Mouse (Mus musculus): ENCODE data around the gene Fbxo36. TPM values are rescaled to one million over a fixed set of nuclear protein-coding genes. Genes with fewer than 3 reads are reported as not detected.

Gene Fbxo36
- polyA plus RNA-seq, 1 experiment from 2014 or later = 9.8 TPM

DNA sequence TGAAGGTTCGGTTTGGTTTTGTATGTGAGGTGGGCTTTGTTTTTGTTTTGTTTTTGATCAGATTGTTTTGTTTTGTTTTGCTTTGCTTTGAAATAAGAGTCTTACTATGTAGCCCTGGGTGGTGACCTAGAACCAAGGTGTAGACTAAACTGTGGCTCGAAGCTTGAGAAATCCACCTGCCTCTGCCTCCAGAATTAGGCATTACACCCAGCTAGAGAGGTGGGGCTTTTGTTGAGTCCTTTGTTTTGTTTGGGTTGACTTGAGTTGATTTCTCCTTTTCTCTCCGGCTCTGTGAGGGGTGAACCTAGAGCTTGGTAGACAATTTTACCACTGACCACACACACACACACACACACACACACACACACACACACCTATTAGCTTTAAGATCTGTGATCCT lies 1.4 kb downstream of the Fbxo36 start:
- no peak overlapping the region for H3K9ac ChIP-seq
- peak overlapping the region; percentile 94; the same call in 1 of the 2 replicates for H3K4me3 ChIP-seq
- H3K4me2 ChIP-seq = peak overlapping the region; percentile 69
- ATAC-seq (ENCODE audit: insufficient number of reproducible peaks, low FRiP score, low TSS enrichment, low read depth) = no peak
- no peaks in the 10 kb centered on the region for H3K36me3 ChIP-seq
- H3K4me1 ChIP-seq = peaks cover 7% of the 10 kb centered on the region; the same call in 1 of the 2 replicates
- no peaks in the 10 kb centered on the region for H3K9me3 ChIP-seq
- H3K27me3 ChIP-seq = no peaks in the 10 kb centered on the region
- no peak overlapping the region for H3K27ac ChIP-seq
- WGBS = 72% methylated on average over 3 of the region's 3 CpGs

DNA sequence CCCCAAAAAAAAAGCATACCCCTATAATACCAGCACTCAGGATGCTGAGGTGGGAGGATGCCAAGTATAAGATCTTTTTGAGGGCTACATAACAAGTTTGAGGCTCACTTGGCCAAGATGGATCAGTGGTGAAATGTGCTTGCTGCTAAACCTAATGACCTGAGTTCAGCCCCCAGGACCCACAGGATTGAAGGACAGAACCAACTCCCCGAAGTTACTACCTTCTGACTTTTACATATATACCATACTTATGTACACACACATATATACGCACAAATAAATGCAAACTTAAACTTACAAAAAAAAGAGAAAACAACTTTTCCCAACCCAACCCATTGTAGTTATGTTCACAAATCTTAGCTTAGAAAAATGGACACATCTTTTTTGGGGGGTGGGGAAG lies 3.7 kb downstream of the Fbxo36 start:
- ATAC-seq (ENCODE audit: insufficient number of reproducible peaks, low FRiP score, low TSS enrichment, low read depth) = no peak
- Histone ChIP-seq H3K9me3 (no peaks in the 10 kb centered on the region), H3K27me3 (no peaks in the 10 kb centered on the region), H3K27ac (no peak overlapping the region), H3K36me3 (peaks cover 2% of the 10 kb centered on the region; the same call in 1 of the 2 replicates), H3K9ac (no peak overlapping the region), H3K4me3 (no peak overlapping the region), H3K4me2 (no peak overlapping the region), H3K4me1 (peaks cover 3% of the 10 kb centered on the region; the same call in 1 of the 2 replicates)
- 83% methylated on average over 2 of the region's 2 CpGs for WGBS

DNA sequence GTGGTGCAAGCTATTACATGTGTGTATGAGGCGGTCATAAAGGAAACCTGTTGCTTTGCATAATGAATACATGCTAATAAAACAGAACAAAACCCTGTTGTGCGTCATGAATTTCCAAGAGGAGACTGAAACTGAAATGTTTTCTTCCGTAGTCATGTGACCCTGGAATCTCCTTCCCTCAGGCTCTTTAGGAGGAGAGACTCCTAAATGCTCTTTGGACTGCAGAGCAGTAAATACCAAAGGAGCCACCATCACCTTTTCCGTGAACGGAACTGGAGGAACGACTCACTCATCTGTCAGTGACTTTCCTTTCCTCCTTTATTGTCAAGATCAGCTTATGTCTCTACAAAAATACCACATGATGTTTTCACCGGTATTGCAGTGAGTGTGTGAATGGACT lies 8.1 kb downstream of the Fbxo36 start:
- Histone ChIP-seq H3K4me1 (no peaks in the 10 kb centered on the region), H3K36me3 (peaks cover 3% of the 10 kb centered on the region; the same call in 1 of the 2 replicates), H3K27ac (no peak overlapping the region), H3K9ac (no peak overlapping the region), H3K4me2 (no peak overlapping the region), H3K9me3 (no peaks in the 10 kb centered on the region), H3K27me3 (no peaks in the 10 kb centered on the region), H3K4me3 (no peak overlapping the region)
- ATAC-seq (ENCODE audit: insufficient number of reproducible peaks, low FRiP score, low TSS enrichment, low read depth) = no peak
- WGBS = 73% methylated on average over 7 of the region's 7 CpGs

DNA sequence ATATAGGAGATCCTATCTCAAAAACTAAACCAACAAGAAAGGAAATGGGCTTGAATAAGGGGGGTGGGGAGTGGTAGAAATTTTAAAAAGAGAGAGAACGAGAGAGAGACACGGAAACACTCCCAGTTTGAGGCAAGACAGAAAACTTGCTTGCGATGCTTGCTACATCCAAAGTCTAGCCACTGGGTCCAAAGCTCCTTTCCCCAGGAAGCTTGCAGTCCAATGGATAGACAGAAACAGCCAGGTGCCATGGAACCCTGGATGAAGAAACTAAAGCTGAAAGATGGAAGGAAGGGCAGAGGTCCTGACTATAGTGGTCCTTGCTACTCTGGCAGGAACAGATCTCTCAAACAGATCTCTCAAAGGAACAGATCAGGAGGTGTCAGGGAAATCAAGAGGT lies 8.7 kb downstream of the Fbxo36 start:
- H3K4me1 ChIP-seq = no peaks in the 10 kb centered on the region
- no peak overlapping the region for H3K27ac ChIP-seq
- H3K27me3 ChIP-seq = no peaks in the 10 kb centered on the region
- no peaks in the 10 kb centered on the region for H3K9me3 ChIP-seq
- H3K4me3 ChIP-seq = no peak overlapping the region
- H3K36me3 ChIP-seq = peaks cover 3% of the 10 kb centered on the region; the same call in 1 of the 2 replicates
- ATAC-seq (ENCODE audit: insufficient number of reproducible peaks, low FRiP score, low TSS enrichment, low read depth) = no peak
- WGBS = 87% methylated on average over 3 of the region's 3 CpGs
- H3K4me2 ChIP-seq = no peak overlapping the region
- no peak overlapping the region for H3K9ac ChIP-seq

DNA sequence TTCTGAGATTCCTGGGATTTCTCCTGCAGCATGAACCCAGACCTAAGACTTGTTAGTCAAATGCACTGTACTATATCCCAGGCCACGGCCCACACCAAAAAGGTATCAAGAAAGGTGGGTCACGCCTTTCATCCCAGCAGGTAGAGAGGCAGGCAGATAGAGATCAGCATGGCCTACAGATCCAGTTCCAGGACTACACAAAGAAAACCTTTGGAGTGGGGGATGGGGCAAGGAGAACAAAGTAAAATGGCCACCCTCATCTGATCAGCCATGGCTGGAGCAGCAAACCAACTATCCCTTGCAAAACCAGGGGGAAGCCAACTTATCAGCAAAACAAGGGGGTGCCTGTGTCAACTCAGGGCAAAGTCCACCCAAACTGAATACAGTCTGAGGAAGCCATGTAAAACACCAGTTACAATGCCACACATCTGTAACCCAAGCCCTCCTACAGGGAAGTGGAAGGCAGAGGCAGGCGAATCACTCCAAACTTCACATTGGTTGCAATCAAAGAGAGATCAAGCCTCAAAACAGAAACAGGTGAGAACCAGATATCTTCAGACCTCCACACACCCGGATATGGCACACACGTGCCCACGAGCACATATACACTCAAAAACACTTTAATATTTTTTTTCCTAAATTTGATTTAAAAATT lies 9.3 kb downstream of the Fbxo36 start:
- Histone ChIP-seq H3K4me3 (no peak overlapping the region), H3K27ac (no peak overlapping the region), H3K9ac (no peak overlapping the region), H3K4me1 (no peaks in the 10 kb centered on the region), H3K27me3 (no peaks in the 10 kb centered on the region), H3K4me2 (no peak overlapping the region), H3K9me3 (no peaks in the 10 kb centered on the region), H3K36me3 (peaks cover 3% of the 10 kb centered on the region; the same call in 1 of the 2 replicates)
- ATAC-seq (ENCODE audit: insufficient number of reproducible peaks, low FRiP score, low TSS enrichment, low read depth) = no peak
- WGBS = 91% methylated on average over 6 of the region's 6 CpGs

DNA sequence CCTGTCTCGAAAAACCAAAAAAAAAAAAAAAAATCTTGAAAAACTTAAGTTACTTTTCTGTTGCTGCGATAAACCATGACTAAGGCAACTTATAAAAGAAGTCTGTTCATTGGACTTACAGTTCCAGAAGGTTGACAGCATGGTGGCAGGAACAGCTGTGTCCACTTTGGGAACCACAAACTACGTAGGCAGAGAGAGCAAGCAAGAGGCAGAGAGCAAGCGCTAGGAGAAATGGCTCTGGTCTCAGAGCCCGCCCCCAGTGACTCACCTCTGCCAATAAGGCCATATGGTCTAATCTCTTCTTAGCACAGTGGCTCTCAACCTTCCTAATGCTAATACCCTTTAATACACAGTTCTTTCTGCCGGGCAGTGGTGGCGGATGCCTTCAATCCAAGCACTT lies 10.2 kb downstream of the Fbxo36 start:
- no peak for ATAC-seq (ENCODE audit: insufficient number of reproducible peaks, low FRiP score, low TSS enrichment, low read depth)
- Histone ChIP-seq H3K9me3 (no peaks in the 10 kb centered on the region), H3K27ac (no peak overlapping the region), H3K4me3 (no peak overlapping the region), H3K4me1 (no peaks in the 10 kb centered on the region), H3K36me3 (peaks cover 3% of the 10 kb centered on the region; the same call in 1 of the 2 replicates), H3K27me3 (no peaks in the 10 kb centered on the region), H3K9ac (no peak overlapping the region), H3K4me2 (no peak overlapping the region)
- WGBS = 94% methylated on average over 7 of the region's 7 CpGs

DNA sequence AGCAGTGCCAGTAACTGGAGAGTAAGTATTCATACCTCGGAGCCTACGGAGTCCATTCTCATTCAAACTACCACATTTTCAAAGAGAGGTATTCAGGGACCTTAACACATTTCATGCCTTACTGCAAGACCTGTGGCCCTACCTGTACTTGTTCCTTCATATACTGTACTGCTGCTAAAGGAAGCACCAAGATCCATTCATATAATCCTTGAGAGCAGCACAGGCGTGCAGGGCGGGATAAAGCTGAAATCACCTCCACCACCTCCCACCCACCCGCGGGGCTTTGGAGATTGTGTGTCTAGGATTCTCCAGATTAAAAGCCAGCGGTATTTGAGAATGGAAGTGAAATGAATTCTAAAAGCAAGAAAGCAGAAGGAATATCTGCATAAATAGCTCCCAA lies 10.8 kb downstream of the Fbxo36 start:
- H3K36me3 ChIP-seq = peaks cover 3% of the 10 kb centered on the region; the same call in 1 of the 2 replicates
- H3K27ac ChIP-seq = no peak overlapping the region
- H3K4me2 ChIP-seq = no peak overlapping the region
- ATAC-seq (ENCODE audit: insufficient number of reproducible peaks, low FRiP score, low TSS enrichment, low read depth) = no peak
- no peaks in the 10 kb centered on the region for H3K4me1 ChIP-seq
- no peak overlapping the region for H3K4me3 ChIP-seq
- H3K9ac ChIP-seq = no peak overlapping the region
- H3K27me3 ChIP-seq = no peaks in the 10 kb centered on the region
- 86% methylated on average over 7 of the region's 7 CpGs for WGBS
- H3K9me3 ChIP-seq = no peaks in the 10 kb centered on the region

DNA sequence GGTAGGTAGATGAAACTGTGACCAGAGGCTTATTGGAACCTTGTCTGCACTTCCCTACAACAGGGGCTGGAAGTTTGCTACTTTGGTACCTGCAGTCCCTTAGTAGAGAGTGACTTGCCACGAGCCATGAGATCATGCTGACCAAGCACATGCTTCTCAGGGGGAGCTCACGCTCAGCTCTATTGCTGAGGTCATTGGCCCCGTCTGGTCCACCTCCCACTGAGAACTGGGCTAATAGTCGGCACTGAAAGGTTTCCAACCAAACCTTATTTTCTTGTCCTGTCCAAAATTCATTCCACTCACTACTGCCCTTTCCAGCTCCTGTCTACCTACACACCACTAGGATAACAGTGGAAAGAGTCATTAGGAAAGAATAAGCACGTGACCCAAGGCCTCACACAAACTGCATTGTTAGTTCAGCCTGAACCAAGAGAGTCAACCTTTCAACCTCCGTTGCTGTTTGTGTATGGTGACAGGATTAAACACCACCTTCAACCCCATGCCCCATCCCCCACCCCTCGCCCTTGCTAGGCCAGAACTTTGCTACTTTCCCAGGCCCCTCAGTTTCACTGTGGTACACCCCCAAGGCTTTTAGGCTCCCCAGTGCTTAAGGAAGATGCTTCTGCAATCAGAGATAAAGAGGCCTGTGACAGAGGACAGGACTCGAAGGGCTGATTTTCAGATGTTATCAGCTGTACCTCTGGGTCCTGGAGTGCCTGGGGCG lies 12.0 kb downstream of the Fbxo36 start:
- no peak overlapping the region for H3K4me3 ChIP-seq
- H3K27me3 ChIP-seq = no peaks in the 10 kb centered on the region
- no peak overlapping the region for H3K27ac ChIP-seq
- no peaks in the 10 kb centered on the region for H3K9me3 ChIP-seq
- no peak; the same call in 1 of the 2 replicates for ATAC-seq (ENCODE audit: insufficient number of reproducible peaks, low FRiP score, low TSS enrichment, low read depth)
- H3K9ac ChIP-seq = no peak overlapping the region
- H3K4me2 ChIP-seq = no peak overlapping the region
- 0 out of 2 replicates have a peak, but pooled peaks cover 3% of the 10 kb centered on the region for H3K36me3 ChIP-seq
- no peaks in the 10 kb centered on the region for H3K4me1 ChIP-seq
- 37% methylated on average over 9 of the region's 9 CpGs for WGBS

DNA sequence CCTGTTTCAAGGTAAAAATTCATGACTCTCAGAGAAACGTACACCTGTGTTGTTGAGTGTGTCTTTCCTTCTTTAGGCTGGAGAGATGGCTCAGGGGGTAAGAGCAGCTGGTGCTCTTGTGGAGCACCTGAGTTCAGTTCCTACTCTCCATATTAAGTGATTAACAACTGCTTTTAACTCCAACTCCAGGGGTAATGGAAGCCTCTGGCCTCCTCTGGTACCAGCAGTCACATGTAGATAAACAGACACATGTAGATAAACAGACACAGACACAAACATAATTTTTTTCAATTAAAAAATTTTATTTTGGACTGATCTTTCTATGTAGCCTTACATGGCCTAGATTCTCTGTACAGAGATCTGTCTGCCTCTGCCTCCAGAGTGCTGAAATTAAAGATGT lies 14.1 kb downstream of the Fbxo36 start:
- no peak overlapping the region for H3K4me2 ChIP-seq
- H3K4me1 ChIP-seq = no peaks in the 10 kb centered on the region
- H3K27ac ChIP-seq = no peak overlapping the region
- H3K4me3 ChIP-seq = no peak overlapping the region
- 71% methylated on average over 1 of the region's 1 CpGs for WGBS
- no peak for ATAC-seq (ENCODE audit: insufficient number of reproducible peaks, low FRiP score, low TSS enrichment, low read depth)
- H3K9ac ChIP-seq = no peak overlapping the region
- no peaks in the 10 kb centered on the region for H3K27me3 ChIP-seq
- H3K9me3 ChIP-seq = no peaks in the 10 kb centered on the region
- H3K36me3 ChIP-seq = no peaks in the 10 kb centered on the region

DNA sequence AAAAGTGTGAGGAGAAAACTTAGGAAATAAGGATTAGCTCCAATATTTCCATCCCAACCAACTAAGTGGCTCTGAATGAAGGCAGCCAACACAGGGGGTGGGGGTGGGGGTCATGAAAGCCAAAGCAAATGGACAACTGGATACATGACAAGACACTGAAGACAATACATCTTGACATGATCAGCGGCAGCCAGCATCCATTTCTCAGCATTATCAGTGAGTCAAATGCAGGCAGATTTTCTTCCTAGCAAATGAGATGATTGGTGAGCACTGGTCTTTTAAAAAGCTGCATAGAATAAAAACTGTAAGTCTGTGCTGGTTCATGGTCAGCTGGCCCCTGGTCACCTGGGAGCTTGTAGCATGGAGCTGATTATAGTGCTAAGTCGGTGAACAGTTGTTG lies 15.3 kb downstream of the Fbxo36 start:
- no peaks in the 10 kb centered on the region for H3K36me3 ChIP-seq
- H3K9ac ChIP-seq = no peak overlapping the region
- no peak overlapping the region for H3K27ac ChIP-seq
- H3K27me3 ChIP-seq = no peaks in the 10 kb centered on the region
- no peak overlapping the region for H3K4me3 ChIP-seq
- ATAC-seq (ENCODE audit: insufficient number of reproducible peaks, low FRiP score, low TSS enrichment, low read depth) = no peak
- WGBS = 76% methylated on average over 2 of the region's 2 CpGs
- H3K4me2 ChIP-seq = no peak overlapping the region
- no peaks in the 10 kb centered on the region for H3K4me1 ChIP-seq
- no peaks in the 10 kb centered on the region for H3K9me3 ChIP-seq

DNA sequence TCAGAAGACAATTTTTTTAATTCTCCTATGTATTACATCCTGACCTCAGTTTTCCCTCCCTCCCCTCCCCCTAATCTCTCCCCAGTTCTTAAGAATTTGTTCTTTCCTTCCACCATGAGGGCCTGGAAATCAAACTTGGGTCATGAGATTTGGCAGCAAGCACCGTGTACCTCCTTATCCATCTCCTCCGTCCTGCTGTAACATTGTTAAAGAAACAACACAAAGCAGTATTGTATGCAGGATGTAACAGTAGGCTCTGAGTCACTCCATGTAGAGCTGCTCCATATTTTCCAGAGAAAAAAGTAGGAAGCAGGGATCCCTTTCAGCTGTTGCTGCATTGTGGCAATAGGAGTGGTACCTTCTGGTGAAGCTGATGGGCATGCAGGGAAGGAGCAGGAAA lies 16.1 kb downstream of the Fbxo36 start:
- Histone ChIP-seq H3K36me3 (no peaks in the 10 kb centered on the region), H3K27ac (no peak overlapping the region), H3K27me3 (no peaks in the 10 kb centered on the region), H3K9me3 (no peaks in the 10 kb centered on the region), H3K4me2 (no peak overlapping the region), H3K4me1 (no peaks in the 10 kb centered on the region), H3K4me3 (no peak overlapping the region), H3K9ac (no peak overlapping the region)
- no peak for ATAC-seq (ENCODE audit: insufficient number of reproducible peaks, low FRiP score, low TSS enrichment, low read depth)
- WGBS = 59% methylated on average over 2 of the region's 2 CpGs

DNA sequence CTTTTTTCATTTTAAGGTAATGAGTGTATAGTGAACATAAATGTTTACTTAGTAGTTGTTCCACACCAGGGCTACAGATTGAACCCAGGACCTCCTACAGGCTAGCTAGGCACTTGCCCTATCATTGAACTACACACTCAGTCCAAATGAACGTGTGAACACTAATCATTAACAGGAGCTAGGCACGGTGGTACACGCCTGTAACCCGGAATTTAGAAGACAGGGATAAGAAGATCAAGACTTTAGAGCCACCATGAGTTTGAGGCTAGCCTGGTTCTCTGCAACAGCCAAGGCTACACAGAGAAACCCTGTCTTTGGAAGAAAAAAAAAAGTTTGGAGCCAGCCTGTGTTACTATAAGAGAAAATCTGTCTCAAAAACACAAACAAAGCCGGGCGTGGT lies 20.0 kb downstream of the Fbxo36 start:
- H3K4me2 ChIP-seq = no peak overlapping the region
- no peaks in the 10 kb centered on the region for H3K27me3 ChIP-seq
- H3K9ac ChIP-seq = no peak overlapping the region
- H3K36me3 ChIP-seq = no peaks in the 10 kb centered on the region
- no peaks in the 10 kb centered on the region for H3K9me3 ChIP-seq
- H3K4me3 ChIP-seq = no peak overlapping the region
- WGBS = 84% methylated on average over 6 of the region's 6 CpGs
- no peak for ATAC-seq (ENCODE audit: insufficient number of reproducible peaks, low FRiP score, low TSS enrichment, low read depth)
- H3K27ac ChIP-seq = no peak overlapping the region
- no peaks in the 10 kb centered on the region for H3K4me1 ChIP-seq

Data from limb, embryonic 15.5 days (tissue).